Mouse (Mus musculus) G1E (cell line): Measurements from ENCODE around the gene Chrm3. TPM values are rescaled to one million over a fixed set of nuclear protein-coding genes. Genes with fewer than 3 reads are reported as not detected.

Experiments used
- ATAC-seq: 2 replicates; pipeline ENCODE4 v1.8.0; 2016; ENCODE audit warnings: mild to moderate bottlenecking; ENCODE audit not compliant: insufficient number of reproducible peaks, poor library complexity, low FRiP score, severe bottlenecking; ENCODE audit errors: extremely low read depth
- DNase-seq: peaks from one replicate; pipeline ENCODE4 v3.0.0; 2012; ENCODE audit warnings: low spot score
- H3K27me3 ChIP-seq: 2 replicates; pipeline ENCODE4 v1.6.1; 2012; ENCODE audit warnings: mild to moderate bottlenecking, low read length, inconsistent platforms; ENCODE audit not compliant: insufficient read depth
- H3K36me3 ChIP-seq: replicated peaks from 2 replicates; pipeline ENCODE3; 2012; ENCODE audit warnings: mild to moderate bottlenecking, inconsistent platforms
- H3K4me1 ChIP-seq: 2 replicates; pipeline ENCODE4 v1.6.1; 2012; ENCODE audit warnings: low read depth, low read length, inconsistent platforms, mixed read lengths; ENCODE audit not compliant: insufficient read depth
- H3K4me3 ChIP-seq: 2 replicates; pipeline ENCODE4 v1.5.1; 2012; ENCODE audit warnings: low read depth, mild to moderate bottlenecking, inconsistent platforms, low read length, moderate library complexity, mixed read lengths
- H3K9me3 ChIP-seq: replicated peaks from 2 replicates; pipeline ENCODE4 v1.6.1; 2012; ENCODE audit warnings: inconsistent platforms
- CTCF ChIP-seq: IDR thresholded peaks from 2 replicates; pipeline ENCODE4 v1.5.1; 2012; ENCODE audit warnings: low read depth, low read length, inconsistent platforms, mixed read lengths
- GATA1 ChIP-seq: IDR thresholded peaks from 2 replicates; pipeline ENCODE4 v1.6.1; 2012; ENCODE audit warnings: borderline replicate concordance, low read length, inconsistent platforms, mixed read lengths
- GATA2 ChIP-seq: IDR thresholded peaks from 2 replicates; pipeline ENCODE4 v1.6.1; 2012; ENCODE audit warnings: low read depth, low read length, inconsistent platforms, borderline replicate concordance
- POLR2AphosphoS5 ChIP-seq: IDR thresholded peaks from 2 replicates; pipeline ENCODE4 v1.6.1; 2012; ENCODE audit warnings: low read depth, low read length, inconsistent platforms; ENCODE audit not compliant: insufficient replicate concordance
- TAL1 ChIP-seq: conservative IDR thresholded peaks from 2 replicates; pipeline ENCODE4 v1.6.1; 2012; ENCODE audit warnings: low read depth, low read length, inconsistent platforms, mixed read lengths
- polyA plus RNA-seq: library from polyadenylated mRNA; stranded (reverse); fragments of >175 nt; gene quantifications from 2 replicates; pipeline ENCODE4 v1.2.3, GENCODE M21; 2012
- total RNA-seq, 2 experiments: library from RNA; stranded (forward) in 1 of 2; stranded (reverse) in 1 of 2; fragments of 200-1000 nt in 1 of 2; fragments of >200 nt in 1 of 2; fragmentation: Nextera tagmentation in 1 of 2; gene quantifications; 2 replicates each; pipeline ENCODE4 v1.2.3; 2014 to 2017

Gene Chrm3
- total and polyA plus RNA-seq, 3 experiments: 0.16 TPM; not detected in 2

GRCm38 (mm10) chr13:9881930-9882329 is 478.7 kb downstream of the Chrm3 start:
- H3K9me3 ChIP-seq: no peaks in the 10 kb centered on the region
- H3K4me3 ChIP-seq: no peak overlapping the region
- no peaks in the 10 kb centered on the region for H3K36me3 ChIP-seq
- TF ChIP-seq GATA1: no peak
- no peak for TF ChIP-seq CTCF
- no peak for TF ChIP-seq GATA2
- no peak for TF ChIP-seq POLR2AphosphoS5
- no peak for TF ChIP-seq TAL1
- no peaks in the 10 kb centered on the region for H3K27me3 ChIP-seq
- DNase-seq (no peak), ATAC-seq (no peak)
- H3K4me1 ChIP-seq: no peaks in the 10 kb centered on the region

GRCm38 (mm10) chr13:9880401-9880800 is 480.2 kb downstream of the Chrm3 start:
- ATAC-seq: no peak
- no peak for TF ChIP-seq CTCF
- no peak for TF ChIP-seq GATA1
- no peak for TF ChIP-seq POLR2AphosphoS5
- no peak for TF ChIP-seq GATA2
- no peak for TF ChIP-seq TAL1

GRCm38 (mm10) chr13:9878596-9879010 is 482.0 kb downstream of the Chrm3 start:
- H3K36me3 ChIP-seq: no peaks in the 10 kb centered on the region
- DNase-seq (no peak), ATAC-seq (no peak)
- H3K27me3 ChIP-seq: no peaks in the 10 kb centered on the region
- no peaks in the 10 kb centered on the region for H3K9me3 ChIP-seq
- no peak overlapping the region for H3K4me3 ChIP-seq
- no peaks in the 10 kb centered on the region for H3K4me1 ChIP-seq
- TF ChIP-seq POLR2AphosphoS5: no peak
- TF ChIP-seq TAL1: no peak
- no peak for TF ChIP-seq GATA1
- TF ChIP-seq CTCF: no peak

More at GRCm38 (mm10) chr13:9880401-9880800, 480.2 kb downstream of the Chrm3 start:
- DNase-seq: no peak
- Histone ChIP-seq H3K36me3 (no peaks in the 10 kb centered on the region), H3K9me3 (no peaks in the 10 kb centered on the region), H3K4me3 (no peak overlapping the region), H3K4me1 (no peaks in the 10 kb centered on the region), H3K27me3 (no peaks in the 10 kb centered on the region)

- Histone ChIP-seq H3K9me3 (no peaks in the 10 kb centered on the region), H3K36me3 (no peaks in the 10 kb centered on the region), H3K4me1 (no peaks in the 10 kb centered on the region), H3K4me3 (no peak overlapping the region), H3K27me3 (no peaks in the 10 kb centered on the region)
- TF ChIP-seq GATA2: no peak
- no peak for TF ChIP-seq TAL1
- TF ChIP-seq POLR2AphosphoS5: no peak
- TF ChIP-seq GATA1: no peak
- ATAC-seq (no peak), DNase-seq (no peak)
These were observed 487.3 kb downstream of the Chrm3 start for GRCm38 (mm10) chr13:9873377-9873776.

GRCm38 (mm10) chr13:9866161-9866560 is 494.5 kb downstream of the Chrm3 start:
- Histone ChIP-seq H3K36me3 (no peaks in the 10 kb centered on the region), H3K9me3 (no peaks in the 10 kb centered on the region)
- TF ChIP-seq GATA2: no peak
- TF ChIP-seq CTCF: no peak
- TF ChIP-seq TAL1: no peak
- TF ChIP-seq GATA1: no peak
- TF ChIP-seq POLR2AphosphoS5: no peak

DNA sequence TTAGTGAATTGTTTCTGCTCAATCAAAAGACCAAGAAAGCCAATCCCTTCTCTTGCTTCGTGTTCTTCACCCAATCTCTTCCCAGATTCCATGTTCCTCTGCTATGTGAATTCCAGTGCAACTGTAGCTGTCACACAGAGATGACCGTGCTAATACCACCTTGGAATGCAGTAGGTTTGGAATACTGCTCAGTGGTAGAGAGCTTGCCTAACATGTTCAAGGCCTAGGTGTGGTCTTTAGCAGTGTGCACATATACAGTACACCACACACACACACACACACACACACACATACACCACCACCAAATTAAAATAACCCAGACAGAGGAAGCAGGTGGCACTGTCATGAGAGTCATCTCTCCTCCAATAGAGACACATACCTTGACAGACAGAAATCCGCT is 513.1 kb downstream of the Chrm3 start:
- Histone ChIP-seq H3K4me3 (no peak overlapping the region), H3K27me3 (peaks cover 3% of the 10 kb centered on the region; the same call in 1 of the 2 replicates), H3K9me3 (no peaks in the 10 kb centered on the region), H3K36me3 (no peaks in the 10 kb centered on the region), H3K4me1 (no peaks in the 10 kb centered on the region)
- DNase-seq (no peak), ATAC-seq (no peak)
- TF ChIP-seq POLR2AphosphoS5 (no peak), GATA1 (no peak), GATA2 (no peak), TAL1 (no peak), CTCF (no peak)

More at GRCm38 (mm10) chr13:9866161-9866560, 494.5 kb downstream of the Chrm3 start:
- no peak for ATAC-seq
- H3K4me3 ChIP-seq: no peak overlapping the region
- no peak for DNase-seq
- no peaks in the 10 kb centered on the region for H3K27me3 ChIP-seq
- H3K4me1 ChIP-seq: no peaks in the 10 kb centered on the region
